Mouse (Mus musculus) liver, postnatal 0 days (tissue): ENCODE measurements at regions not wholly inside any gene's neighbourhood (a gene's known extent, or its start where the extent isn't known, plus 50 kb on each side); places are given as distances from the start of the nearest gene placed in this dataset.
A peak's percentile ranks its signal among the peaks of the same experiment; 100 is the strongest.

Experiments used
- ATAC-seq: fragments of 200-750 bp; cut with Nextera tagmentation; 2 replicates; pipeline ENCODE4 v1.8.0; 2017; ENCODE audit warnings: mild to moderate bottlenecking, moderate library complexity
- DNase-seq: peaks from one replicate; pipeline ENCODE4 v3.0.0-alpha.2; 2016
- H3K27ac ChIP-seq: fragments of 300-500 bp; sonication (generic); 2 replicates; pipeline ENCODE4 v1.5.1; 2014; ENCODE audit warnings: antibody characterized with exemption, moderate library complexity, mild to moderate bottlenecking, low read depth
- H3K27me3 ChIP-seq: fragments of 300-500 bp; sonication (generic); 2 replicates; pipeline ENCODE4 v1.6.1; 2014; ENCODE audit warnings: low read length, control low read depth, mixed read lengths; ENCODE audit not compliant: insufficient read depth
- H3K36me3 ChIP-seq: fragments of 300-500 bp; sonication (generic); replicated peaks from 2 replicates; pipeline ENCODE4 v1.6.1; 2014; ENCODE audit warnings: mild to moderate bottlenecking, control low read depth, low read length, moderate library complexity, mixed read lengths; ENCODE audit not compliant: insufficient read depth
- H3K4me1 ChIP-seq: fragments of 300-500 bp; sonication (generic); 2 replicates; pipeline ENCODE4 v1.6.1; 2014; ENCODE audit warnings: antibody characterized with exemption, mild to moderate bottlenecking, control low read depth; ENCODE audit not compliant: insufficient read depth
- H3K4me2 ChIP-seq: fragments of 300-500 bp; sonication (generic); 2 replicates; pipeline ENCODE4 v1.6.1; 2014; ENCODE audit warnings: low read depth, mild to moderate bottlenecking, low read length, moderate library complexity, mixed read lengths
- H3K4me3 ChIP-seq: fragments of 300-500 bp; sonication (generic); 2 replicates; pipeline ENCODE4 v1.5.1; 2014; ENCODE audit warnings: low read depth, low read length
- H3K9ac ChIP-seq: fragments of 300-500 bp; sonication (generic); replicated peaks from 2 replicates; pipeline ENCODE4 v1.6.1; 2014; ENCODE audit warnings: mild to moderate bottlenecking, moderate library complexity
- H3K9me3 ChIP-seq: fragments of 300-500 bp; sonication (generic); 2 replicates; pipeline ENCODE4 v1.6.1; 2016; ENCODE audit warnings: mild to moderate bottlenecking, control low read depth, low read length, mixed read lengths
- CTCF ChIP-seq: sonication (generic); IDR thresholded peaks from 2 replicates; pipeline ENCODE4 v1.5.1; 2016; ENCODE audit warnings: antibody characterized with exemption, low read depth
- EP300 ChIP-seq: IDR thresholded peaks from 2 replicates; pipeline ENCODE4 v1.6.1; 2016; ENCODE audit warnings: antibody characterized with exemption, low read depth, mild to moderate bottlenecking
- WGBS: fragments of 180-500 bp; shearing (Covaris S2); extraction: QIAGEN DNeasy Blood & Tissue Kit; methylation state at CpG from one replicate; pipeline ENCODE4 v1.1.7; 2014; ENCODE audit not compliant: insufficient replicate concordance; 5-methylcytosine and 5-hydroxymethylcytosine counted together

DNA sequence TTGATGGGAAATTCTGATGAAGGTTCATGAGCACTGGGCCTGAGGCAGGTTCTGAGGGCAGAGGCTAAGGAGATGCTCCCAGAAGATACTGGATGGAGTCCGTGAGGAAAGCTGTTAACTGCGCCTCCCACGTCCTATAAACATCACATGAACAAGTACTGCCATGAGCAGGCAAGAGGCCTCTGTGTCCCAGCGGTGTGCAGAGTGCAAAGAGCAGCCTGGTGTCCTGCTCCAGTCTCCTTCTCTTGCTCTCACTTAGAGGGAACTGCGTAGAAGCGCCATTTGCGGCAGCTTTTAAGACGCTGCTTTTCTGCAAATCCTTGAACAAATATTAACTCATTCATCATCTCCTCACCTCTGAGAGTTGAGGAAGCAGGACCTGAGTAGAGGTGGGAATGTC lies 274.2 kb downstream of the Mreg start:
- Histone ChIP-seq H3K4me3 (peak overlapping the region; percentile 28; the same call in 1 of the 2 replicates), H3K27me3 (no peaks in the 10 kb centered on the region), H3K9ac (no peak overlapping the region), H3K4me2 (peak overlapping the region; percentile 46), H3K4me1 (peaks cover 9% of the 10 kb centered on the region), H3K27ac (peak overlapping the region; percentile 82), H3K36me3 (no peaks in the 10 kb centered on the region), H3K9me3 (no peaks in the 10 kb centered on the region)
- 30% methylated on average over 8 of the region's 8 CpGs for WGBS
- DNase-seq (peak; percentile 22), ATAC-seq (peak; percentile 25; the same call in 1 of the 2 replicates)
- TF ChIP-seq EP300 (no peak), CTCF (no peak)

DNA sequence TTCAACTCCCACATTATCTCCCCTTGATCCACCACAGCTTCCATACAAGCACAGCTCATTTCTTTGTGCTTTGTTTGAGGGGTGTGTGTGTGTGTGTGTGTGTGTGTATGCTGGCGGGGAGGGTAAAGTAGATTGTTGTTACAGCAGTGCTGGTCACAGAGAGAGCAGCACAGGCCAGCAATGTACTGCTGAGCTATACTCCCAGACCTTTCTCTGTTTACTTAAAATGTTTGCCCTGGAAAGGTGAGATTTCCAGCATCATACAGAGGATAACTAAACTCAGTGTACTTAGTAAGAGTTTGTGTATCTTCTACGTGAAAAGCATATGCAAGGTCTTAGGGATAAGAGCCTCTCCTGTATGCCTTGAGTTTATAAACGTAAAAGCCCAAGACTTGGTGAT lies 274.9 kb downstream of the Mreg start:
- H3K4me3 ChIP-seq: no peak overlapping the region
- no peaks in the 10 kb centered on the region for H3K36me3 ChIP-seq
- TF ChIP-seq EP300: no peak
- TF ChIP-seq CTCF: no peak
- peaks cover 9% of the 10 kb centered on the region for H3K4me1 ChIP-seq
- H3K9ac ChIP-seq: no peak overlapping the region
- 61% methylated on average over 3 of the region's 3 CpGs for WGBS
- H3K4me2 ChIP-seq: peak overlapping the region; percentile 46; the same call in 1 of the 2 replicates
- ATAC-seq (peak; percentile 45), DNase-seq (no peak)
- no peaks in the 10 kb centered on the region for H3K9me3 ChIP-seq
- peak overlapping the region; percentile 82 for H3K27ac ChIP-seq
- no peaks in the 10 kb centered on the region for H3K27me3 ChIP-seq

DNA sequence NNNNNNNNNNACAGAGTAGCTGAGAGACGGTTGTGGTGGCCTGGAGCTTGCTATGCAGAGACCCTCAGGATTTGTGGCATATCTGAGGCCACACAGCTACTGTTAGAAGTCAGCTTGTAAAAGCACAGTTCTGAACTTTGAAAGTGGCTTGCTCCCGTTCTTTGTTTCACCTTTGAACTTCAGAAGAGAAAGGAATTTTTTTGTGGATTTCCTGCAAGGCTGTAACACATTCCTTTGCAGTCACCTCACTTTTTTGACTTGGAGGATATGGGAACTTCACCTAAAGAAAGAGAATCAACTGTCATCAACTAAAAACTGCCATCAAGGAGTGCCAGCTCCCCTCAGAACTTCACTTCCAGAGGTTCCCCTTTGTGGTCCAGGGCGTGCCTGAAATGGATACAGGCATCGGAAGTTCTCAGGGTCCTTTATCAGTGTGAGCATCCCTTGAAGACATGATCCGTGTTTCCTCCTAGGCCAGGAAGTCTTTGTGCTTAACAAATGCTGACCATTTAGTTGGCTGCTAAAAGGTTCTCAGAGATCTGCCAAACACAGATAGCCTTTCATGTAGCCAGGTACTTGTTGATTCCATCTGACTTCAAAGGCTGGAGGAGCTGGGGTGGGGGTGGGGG lies 275.5 kb downstream of the Mreg start:
- peak overlapping the region; percentile 82 for H3K27ac ChIP-seq
- H3K9ac ChIP-seq: 0 out of 2 replicates have a peak overlapping the region, but pooled peaks have one; percentile 7
- peak overlapping the region; percentile 46; the same call in 1 of the 2 replicates for H3K4me2 ChIP-seq
- H3K4me3 ChIP-seq: no peak overlapping the region
- peaks cover 9% of the 10 kb centered on the region for H3K4me1 ChIP-seq
- no peaks in the 10 kb centered on the region for H3K36me3 ChIP-seq
- WGBS: 26% methylated on average over 5 of the region's 5 CpGs
- TF ChIP-seq CTCF (no peak), EP300 (no peak)
- H3K27me3 ChIP-seq: no peaks in the 10 kb centered on the region
- ATAC-seq: no peak
- H3K9me3 ChIP-seq: no peaks in the 10 kb centered on the region
- DNase-seq: peak; percentile 12

DNA sequence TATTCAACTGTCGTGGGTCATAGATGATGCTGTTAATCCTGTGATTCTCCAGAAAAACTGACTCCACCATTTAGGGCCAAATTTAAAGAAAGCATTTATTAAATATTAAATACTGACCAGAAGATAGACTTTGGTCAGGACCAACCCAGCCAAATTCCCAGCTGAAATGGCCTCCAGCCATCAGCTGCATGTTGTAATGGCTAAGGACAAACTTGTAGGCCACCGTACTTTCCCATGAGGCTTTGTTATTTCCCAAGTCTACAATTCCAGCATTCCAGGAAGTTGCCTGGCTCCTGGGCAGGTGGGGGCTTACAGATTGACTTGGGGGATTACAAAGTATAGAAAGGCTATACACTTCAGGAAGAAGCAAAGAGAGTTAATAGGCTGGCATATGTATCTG lies 272.5 kb upstream of the Fn1 start:
- TF ChIP-seq EP300: no peak
- no peak for TF ChIP-seq CTCF
- Histone ChIP-seq H3K9me3 (no peaks in the 10 kb centered on the region), H3K36me3 (no peaks in the 10 kb centered on the region), H3K9ac (no peak overlapping the region), H3K27ac (no peak overlapping the region), H3K4me3 (no peak overlapping the region), H3K4me1 (no peaks in the 10 kb centered on the region), H3K4me2 (no peak overlapping the region), H3K27me3 (no peaks in the 10 kb centered on the region)
- WGBS: 77% methylated on average over 2 of the region's 2 CpGs
- DNase-seq (no peak), ATAC-seq (no peak)

DNA sequence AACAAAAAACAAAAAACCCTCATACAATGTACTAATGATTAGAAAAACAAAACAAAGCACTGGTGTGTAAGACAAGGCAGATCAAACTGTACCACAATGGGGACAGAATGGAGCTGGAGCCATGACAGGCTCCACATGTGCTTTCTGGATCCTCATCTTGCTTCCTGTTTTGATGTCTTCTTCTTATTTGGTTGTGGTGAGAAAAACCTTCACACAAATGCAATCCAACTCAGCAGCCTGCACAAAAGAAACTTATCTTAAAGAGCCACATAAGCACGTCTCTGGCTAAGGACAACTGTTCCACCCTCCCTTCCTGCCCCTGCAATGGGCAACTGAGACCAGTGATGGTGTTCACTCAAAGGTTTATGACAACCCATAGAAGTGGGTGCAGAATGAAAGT lies 271.9 kb upstream of the Fn1 start:
- Histone ChIP-seq H3K9me3 (no peaks in the 10 kb centered on the region), H3K9ac (no peak overlapping the region), H3K4me3 (no peak overlapping the region), H3K4me2 (no peak overlapping the region), H3K4me1 (no peaks in the 10 kb centered on the region), H3K36me3 (no peaks in the 10 kb centered on the region), H3K27ac (no peak overlapping the region), H3K27me3 (no peaks in the 10 kb centered on the region)
- DNase-seq (no peak), ATAC-seq (no peak)
- WGBS: 31% methylated on average over 1 of the region's 1 CpGs
- TF ChIP-seq CTCF (no peak), EP300 (no peak)

DNA sequence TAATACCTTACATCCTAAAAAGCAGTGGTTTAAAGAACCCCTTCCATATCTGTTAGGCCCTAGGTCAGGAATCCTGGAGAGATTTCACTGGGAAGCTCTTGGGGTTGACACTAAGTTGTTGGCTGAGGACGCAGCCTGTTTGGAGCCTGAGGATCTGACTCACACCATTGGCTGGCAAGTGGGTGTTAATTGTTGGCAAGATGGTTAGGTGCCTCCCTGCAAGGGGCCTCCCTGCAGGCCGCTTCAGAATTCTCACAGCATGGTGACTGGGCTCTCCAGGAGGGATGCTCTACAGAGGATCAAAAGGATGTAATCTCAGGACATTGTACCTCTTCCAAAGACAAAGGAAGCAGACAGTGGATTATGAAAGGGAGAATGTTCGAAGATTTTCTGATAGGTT lies 270.7 kb upstream of the Fn1 start:
- Histone ChIP-seq H3K4me2 (no peak overlapping the region), H3K36me3 (no peaks in the 10 kb centered on the region), H3K4me1 (no peaks in the 10 kb centered on the region), H3K9ac (no peak overlapping the region), H3K4me3 (no peak overlapping the region), H3K27ac (no peak overlapping the region), H3K27me3 (no peaks in the 10 kb centered on the region), H3K9me3 (no peaks in the 10 kb centered on the region)
- WGBS: 82% methylated on average over 3 of the region's 3 CpGs
- TF ChIP-seq EP300 (no peak), CTCF (no peak)
- ATAC-seq: no peak
- no peak for DNase-seq

DNA sequence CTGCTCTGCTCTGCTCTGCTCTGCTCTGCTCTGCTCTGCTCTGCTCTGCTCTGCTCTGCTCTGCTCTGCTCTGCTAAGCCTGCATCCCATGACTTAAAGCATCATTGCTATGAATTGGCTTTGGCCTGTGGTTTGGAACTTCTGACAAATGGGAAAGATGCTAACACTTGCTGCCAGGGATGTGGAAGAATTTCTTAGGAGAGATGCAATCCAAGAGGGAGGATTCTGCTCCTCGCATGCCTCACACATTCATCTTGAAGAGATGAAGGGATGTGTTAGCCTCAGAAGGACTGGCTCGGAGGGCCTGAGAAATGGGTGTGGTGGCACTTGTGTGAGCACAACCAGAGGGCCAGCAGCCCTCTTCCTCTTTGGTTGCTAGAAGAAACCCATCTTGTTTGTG lies 268.5 kb upstream of the Fn1 start:
- no peaks in the 10 kb centered on the region for H3K36me3 ChIP-seq
- WGBS: 71% methylated on average over 2 of the region's 2 CpGs
- H3K4me3 ChIP-seq: no peak overlapping the region
- H3K27ac ChIP-seq: no peak overlapping the region
- H3K4me2 ChIP-seq: no peak overlapping the region
- no peaks in the 10 kb centered on the region for H3K27me3 ChIP-seq
- DNase-seq: no peak
- H3K4me1 ChIP-seq: no peaks in the 10 kb centered on the region
- no peak for TF ChIP-seq CTCF
- TF ChIP-seq EP300: no peak
- H3K9me3 ChIP-seq: no peaks in the 10 kb centered on the region
- no peak overlapping the region for H3K9ac ChIP-seq
- no peak for ATAC-seq
